Mouse (Mus musculus) bone marrow, adult 2 months (tissue): ENCODE measurements around the gene Pik3c2b. TPM values are rescaled to one million over a fixed set of nuclear protein-coding genes. Genes with fewer than 3 reads are reported as not detected.

Source experiments
- H3K27ac ChIP-seq: fragments of 200-500 bp; 2 replicates; pipeline ENCODE4 v1.5.1; 2012; ENCODE audit warnings: low read depth, mild to moderate bottlenecking, control low read depth, inconsistent platforms, low read length; ENCODE audit not compliant: control insufficient read depth, poor library complexity, insufficient read depth
- H3K4me1 ChIP-seq: fragments of 200-500 bp; 2 replicates; pipeline ENCODE4 v1.6.1; 2011; ENCODE audit warnings: low read length; ENCODE audit not compliant: control insufficient read depth, insufficient read depth
- H3K4me3 ChIP-seq: fragments of 200-500 bp; replicated peaks from 2 replicates; pipeline ENCODE3; 2011; ENCODE audit warnings: mild to moderate bottlenecking, low read depth, low read length, control low read depth; ENCODE audit not compliant: control insufficient read depth
- CTCF ChIP-seq: fragments of 200-500 bp; IDR thresholded peaks from 2 replicates; pipeline ENCODE4 v1.5.1; 2011; ENCODE audit warnings: low read length, control low read depth; ENCODE audit not compliant: control insufficient read depth, insufficient read depth
- POLR2A ChIP-seq: fragments of 200-500 bp; IDR thresholded peaks from 2 replicates; pipeline ENCODE4 v1.6.1; 2011; ENCODE audit warnings: low read depth, mild to moderate bottlenecking, control low read depth, low read length, borderline replicate concordance; ENCODE audit not compliant: control insufficient read depth
- WGBS: fragments of 180-500 bp; shearing (Covaris S2); methylation state at CpG from one replicate; pipeline ENCODE4 v1.1.7; 2018; 5-methylcytosine and 5-hydroxymethylcytosine counted together
- polyA plus RNA-seq: library from polyadenylated mRNA; stranded (reverse); fragments of >200 nt; gene quantifications from 2 replicates; pipeline ENCODE4 v1.2.4, GENCODE M21; 2011; ENCODE audit warnings: low replicate concordance; ENCODE audit not compliant: missing spikeins, insufficient read depth, insufficient read length

Gene Pik3c2b
- polyA plus RNA-seq, 1 experiment: 17.9 TPM

DNA sequence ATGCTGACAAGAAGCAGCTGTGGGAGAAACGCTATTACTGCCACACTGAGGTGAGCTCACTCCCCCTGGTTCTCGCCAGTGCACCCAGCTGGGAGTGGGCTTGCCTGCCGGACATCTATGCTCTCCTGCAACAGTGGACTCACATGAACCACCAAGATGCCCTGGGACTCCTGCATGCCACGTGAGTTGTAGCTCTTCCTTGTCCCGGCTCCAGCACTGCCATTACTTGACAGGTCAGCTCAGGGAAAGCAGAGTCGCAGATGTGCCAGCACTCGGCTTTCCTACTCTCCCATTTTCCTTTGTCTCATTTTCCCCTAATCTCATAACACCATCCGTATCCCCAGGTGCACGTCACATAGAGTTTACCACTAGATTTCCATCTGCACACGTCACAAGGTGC is 42.7 kb downstream of the Pik3c2b start:
- H3K27ac ChIP-seq: no peak overlapping the region
- 86% methylated on average over 10 of the region's 10 CpGs for WGBS
- TF ChIP-seq POLR2A (no peak), CTCF (no peak)
- peaks cover 2% of the 10 kb centered on the region for H3K4me1 ChIP-seq
- H3K4me3 ChIP-seq: no peak overlapping the region

DNA sequence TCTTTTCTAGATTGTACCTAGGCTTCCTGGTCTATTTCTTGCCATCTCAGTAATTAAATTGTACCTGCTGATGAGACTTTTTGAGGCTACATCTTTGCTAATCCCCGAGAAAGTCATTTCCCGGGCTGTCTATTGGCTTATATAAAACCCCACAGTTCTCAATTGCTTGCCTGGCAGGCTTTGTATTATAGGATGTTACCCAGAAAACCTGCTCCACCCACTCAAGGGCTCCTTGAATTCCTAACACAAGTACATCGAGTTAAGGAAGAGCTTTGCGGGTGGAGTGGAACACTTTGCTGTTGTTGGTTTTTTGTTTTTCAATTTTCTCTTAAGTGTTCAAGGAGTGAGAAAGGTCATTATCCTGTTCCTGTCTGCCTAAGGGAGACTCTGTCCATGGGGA is 43.9 kb downstream of the Pik3c2b start:
- WGBS: 79% methylated on average over 4 of the region's 4 CpGs
- no peak overlapping the region for H3K27ac ChIP-seq
- H3K4me3 ChIP-seq: no peak overlapping the region
- no peaks in the 10 kb centered on the region; the same call in 1 of the 2 replicates for H3K4me1 ChIP-seq
- TF ChIP-seq POLR2A (no peak), CTCF (no peak)

DNA sequence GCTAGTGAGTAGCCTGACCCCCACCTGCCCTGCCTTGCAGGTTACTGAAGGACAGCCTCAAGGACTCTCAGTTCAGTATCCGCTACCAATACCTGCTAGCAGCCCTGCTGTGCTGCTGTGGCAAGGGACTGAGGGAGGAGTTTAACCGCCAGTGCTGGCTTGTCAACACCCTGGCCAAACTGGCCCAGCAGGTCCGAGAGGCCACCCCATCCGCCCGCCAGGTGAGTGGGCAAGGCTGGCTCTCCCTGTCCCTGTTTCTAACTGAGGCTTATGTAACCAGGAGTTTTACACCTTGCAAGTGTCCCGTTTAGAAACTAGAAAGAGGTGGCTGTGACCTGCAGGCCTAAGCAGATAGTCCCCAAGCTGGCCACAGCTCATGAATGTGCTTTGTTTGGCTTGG is 45.2 kb downstream of the Pik3c2b start:
- no peaks in the 10 kb centered on the region; the same call in 1 of the 2 replicates for H3K4me1 ChIP-seq
- H3K4me3 ChIP-seq: no peak overlapping the region
- WGBS: 80% methylated on average over 6 of the region's 6 CpGs
- H3K27ac ChIP-seq: no peak overlapping the region
- TF ChIP-seq POLR2A: no peak
- TF ChIP-seq CTCF: no peak

DNA sequence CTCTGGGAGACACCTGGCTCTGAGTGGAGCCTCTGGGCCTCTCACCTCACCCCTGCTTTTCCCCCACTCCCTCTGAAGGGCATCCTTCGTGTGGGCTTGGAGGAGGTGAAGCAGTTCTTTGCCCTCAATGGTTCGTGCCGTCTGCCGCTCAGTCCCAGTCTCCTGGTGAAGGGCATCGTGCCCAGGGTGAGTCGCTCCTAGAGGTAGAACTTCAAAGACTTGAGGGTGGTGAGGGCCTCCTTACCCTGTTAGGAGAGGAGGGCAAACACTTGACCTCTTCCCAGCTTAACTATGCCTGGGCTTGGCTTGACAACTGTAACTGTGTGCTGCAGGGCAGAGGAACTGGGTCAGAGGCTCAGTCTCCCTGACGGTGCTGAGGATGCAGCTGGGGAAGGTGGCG is 46.0 kb downstream of the Pik3c2b start:
- WGBS: 91% methylated on average over 8 of the region's 8 CpGs
- H3K27ac ChIP-seq: no peak overlapping the region
- H3K4me1 ChIP-seq: no peaks in the 10 kb centered on the region
- no peak overlapping the region for H3K4me3 ChIP-seq
- TF ChIP-seq POLR2A: no peak
- no peak for TF ChIP-seq CTCF

DNA sequence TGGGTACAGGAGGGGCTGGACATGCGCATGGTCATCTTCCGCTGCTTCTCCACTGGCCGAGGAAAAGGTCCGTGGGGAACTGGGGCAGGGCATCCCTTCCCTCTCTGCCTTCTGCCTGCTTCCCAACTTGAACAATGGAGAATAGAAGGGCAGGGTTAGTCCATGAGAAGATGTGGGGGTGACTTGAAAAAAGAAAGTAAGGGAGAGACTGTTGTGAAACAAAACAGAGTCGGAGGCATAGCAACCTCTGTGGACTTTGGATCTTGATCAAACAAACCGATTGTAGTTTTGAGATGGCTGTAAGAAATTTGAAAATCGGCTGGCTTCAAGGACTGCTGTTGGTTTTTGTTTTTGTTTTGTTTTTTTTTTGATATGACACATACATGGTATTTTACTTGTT is 48.3 kb downstream of the Pik3c2b start:
- 88% methylated on average over 7 of the region's 7 CpGs for WGBS

DNA sequence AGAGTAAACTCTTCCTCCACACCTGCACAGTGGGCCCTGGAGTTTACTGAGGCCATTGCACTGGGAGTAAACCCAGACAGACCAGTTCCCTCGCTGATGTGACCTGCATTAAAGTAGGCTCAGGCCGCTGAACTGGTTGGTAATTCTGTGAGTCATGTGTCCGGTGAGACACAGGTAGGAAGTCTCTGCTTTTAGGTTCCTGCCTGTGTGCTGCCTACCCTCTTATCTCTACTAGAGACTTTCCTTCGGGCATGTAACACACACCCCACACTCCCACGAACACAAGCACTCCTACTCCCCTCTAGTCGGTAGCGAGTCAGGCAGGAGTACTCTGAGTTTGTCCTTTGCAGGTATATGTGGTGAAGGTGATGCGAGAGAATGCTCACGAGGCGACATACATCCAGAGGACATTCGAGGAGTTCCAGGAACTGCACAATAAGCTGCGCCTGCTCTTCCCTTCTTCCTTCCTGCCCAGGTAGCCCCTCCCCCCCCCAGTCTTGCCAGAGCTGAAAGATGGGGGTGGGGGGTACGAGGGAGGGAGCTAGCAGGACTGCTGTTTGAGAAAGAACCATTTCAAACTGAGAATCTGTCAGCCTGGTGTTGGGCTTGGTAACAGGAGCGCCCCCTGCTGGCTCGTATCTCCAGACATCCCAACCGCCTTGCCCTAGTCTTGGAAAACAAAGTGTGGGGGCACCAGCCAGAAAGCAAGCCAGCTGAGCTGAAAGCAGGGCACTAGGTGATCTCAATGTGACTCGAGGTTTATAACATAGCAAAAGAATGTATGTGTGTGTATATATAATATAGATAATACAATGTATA is 55.7 kb downstream of the Pik3c2b start:
- 45% methylated on average over 17 of the region's 17 CpGs for WGBS
- H3K27ac ChIP-seq: no peak overlapping the region
- H3K4me3 ChIP-seq: no peak overlapping the region
- TF ChIP-seq POLR2A (no peak), CTCF (peak; percentile 84)
- H3K4me1 ChIP-seq: no peaks in the 10 kb centered on the region

More for the DNA sequence above, 48.3 kb downstream of the Pik3c2b start:
- Histone ChIP-seq H3K27ac (no peak overlapping the region), H3K4me1 (no peaks in the 10 kb centered on the region), H3K4me3 (no peak overlapping the region)
- TF ChIP-seq POLR2A (no peak), CTCF (no peak)

DNA sequence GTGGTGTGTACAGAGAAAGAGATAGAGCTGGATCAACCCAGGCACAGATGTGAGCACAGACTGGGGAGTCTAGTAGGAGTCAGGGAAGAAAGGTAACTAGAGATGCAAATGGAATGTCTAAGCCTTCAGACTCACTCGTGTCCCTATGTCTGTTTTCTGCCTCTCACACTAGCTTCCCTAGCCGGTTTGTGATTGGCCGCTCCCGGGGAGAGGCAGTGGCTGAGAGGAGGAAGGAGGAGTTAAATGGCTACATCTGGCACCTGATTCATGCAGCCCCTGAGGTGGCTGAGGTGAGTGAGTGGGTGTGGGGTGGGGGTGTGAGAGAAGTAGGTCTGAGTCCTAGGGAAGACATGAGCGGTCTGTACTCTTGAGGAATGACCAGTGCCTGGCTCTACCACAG is 56.6 kb downstream of the Pik3c2b start:
- no peak overlapping the region for H3K4me3 ChIP-seq
- no peak overlapping the region for H3K27ac ChIP-seq
- TF ChIP-seq POLR2A (no peak), CTCF (no peak)
- no peaks in the 10 kb centered on the region for H3K4me1 ChIP-seq
- WGBS: 85% methylated on average over 5 of the region's 5 CpGs

DNA sequence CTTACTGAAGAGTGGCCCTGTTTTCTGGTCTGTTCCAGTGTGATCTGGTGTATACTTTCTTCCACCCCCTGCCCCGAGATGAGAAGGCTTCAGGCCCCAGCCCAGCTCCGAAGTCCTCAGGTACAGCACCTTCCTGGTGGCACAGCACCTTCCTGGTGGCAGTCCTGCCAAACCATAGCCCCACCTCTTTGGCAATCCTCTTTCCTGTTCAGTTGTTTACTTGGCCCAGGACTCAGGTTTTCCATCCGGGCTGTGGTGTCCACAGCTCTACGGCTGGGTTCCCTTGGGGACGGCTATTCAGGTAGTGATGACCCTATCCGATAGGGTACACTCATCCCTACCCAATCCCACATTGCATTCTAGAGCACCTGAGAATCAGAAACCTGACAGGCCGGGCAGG is 57.8 kb downstream of the Pik3c2b start:
- Histone ChIP-seq H3K27ac (peak overlapping the region; percentile 35; the same call in 1 of the 2 replicates), H3K4me3 (peak overlapping the region; percentile 25), H3K4me1 (no peaks in the 10 kb centered on the region)
- TF ChIP-seq POLR2A (no peak), CTCF (no peak)
- 60% methylated on average over 7 of the region's 7 CpGs for WGBS
